Mouse (Mus musculus): ENCODE data around the gene Gucy2g.

- no peak for TF ChIP-seq CTCF (IDR thresholded peaks at IDR 0.05; ENCODE audit: low read depth)
- TF ChIP-seq EP300 (optimal IDR thresholded peaks at IDR 0.05): no peak
Observed at GRCm38 (mm10) chr19:55222268-55222667, 18.8 kb downstream of the Gucy2g start.

All from stomach, postnatal 0 days (tissue).